Mouse (Mus musculus): ENCODE results near the gene Sdc1.

DNA sequence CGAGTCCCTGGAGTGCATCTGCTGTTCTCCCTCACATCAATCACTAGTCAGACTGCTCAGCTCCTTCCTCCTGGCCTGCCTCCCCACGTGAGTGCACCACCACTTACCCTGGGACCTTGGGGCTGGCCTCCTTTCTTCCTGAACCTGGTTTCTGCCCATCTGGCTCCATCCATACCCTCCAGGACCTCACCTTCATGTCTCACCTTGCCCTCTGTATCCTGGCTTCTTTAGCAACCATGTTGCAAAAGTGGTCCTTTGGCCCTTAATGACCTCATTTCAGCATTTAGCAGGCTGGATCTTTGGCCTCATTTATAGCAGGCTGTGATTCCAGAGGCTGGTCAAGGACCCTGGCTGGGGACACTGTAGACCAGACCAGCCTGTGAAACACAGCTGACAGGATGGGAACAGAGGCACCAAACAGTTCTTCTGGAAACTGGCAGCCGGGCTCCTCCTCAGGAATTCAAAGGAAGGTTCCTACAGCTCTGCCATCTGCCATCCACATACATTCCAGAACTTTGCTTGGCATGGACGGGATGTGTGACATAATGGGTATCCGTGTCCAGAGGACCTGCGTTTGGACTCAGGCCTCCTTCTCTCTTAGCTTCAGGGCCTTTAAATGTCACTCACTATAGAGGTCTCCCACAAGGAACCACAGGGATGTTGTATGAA lies 60.0 kb downstream of the Sdc1 start:
- TF ChIP-seq CTCF (IDR thresholded peaks at IDR 0.05; ENCODE audit: low read depth, low read length) (no peak), POLR2A (IDR thresholded peaks at IDR 0.05; ENCODE audit: borderline replicate concordance, low read depth, low read length) (no peak)

Data from bone marrow macrophage, adult 2 months (primary cell).